Mouse (Mus musculus) c-Kit-positive CD71-positive TER-119-positive erythroid progenitor cells, embryonic 14.5 days (primary cell): ENCODE measurements around the gene Klhl32.

Experiments
- DNase-seq: peaks from one replicate; pipeline ENCODE4 v3.0.0-alpha.2; 2013; ENCODE audit warnings: low spot score

The Klhl32 gene

DNA sequence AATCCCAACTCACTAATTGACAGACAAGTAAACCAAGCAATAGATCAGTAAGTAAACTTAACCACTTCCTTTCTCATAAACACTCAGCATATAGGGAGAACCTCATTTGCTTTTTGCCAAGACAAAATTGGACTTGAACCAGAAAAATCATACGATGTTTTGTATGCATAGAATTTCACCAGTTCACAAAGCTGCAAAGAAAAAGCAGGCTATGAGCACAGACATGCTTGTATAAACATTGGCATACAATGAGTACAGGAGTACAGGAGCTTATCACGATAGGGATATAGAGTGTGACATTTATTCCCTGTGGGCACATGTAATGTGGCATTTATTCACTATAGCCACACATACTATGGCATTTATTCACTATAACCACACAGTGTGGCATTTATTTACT lies 220.5 kb downstream of the Klhl32 start:
- no peak for DNase-seq

- DNase-seq: no peak
These were observed 223.1 kb downstream of the Klhl32 start for GRCm38 (mm10) chr4:24627871-24628270.

- no peak for DNase-seq
These were observed 224.2 kb downstream of the Klhl32 start for GRCm38 (mm10) chr4:24626686-24627085.

DNA sequence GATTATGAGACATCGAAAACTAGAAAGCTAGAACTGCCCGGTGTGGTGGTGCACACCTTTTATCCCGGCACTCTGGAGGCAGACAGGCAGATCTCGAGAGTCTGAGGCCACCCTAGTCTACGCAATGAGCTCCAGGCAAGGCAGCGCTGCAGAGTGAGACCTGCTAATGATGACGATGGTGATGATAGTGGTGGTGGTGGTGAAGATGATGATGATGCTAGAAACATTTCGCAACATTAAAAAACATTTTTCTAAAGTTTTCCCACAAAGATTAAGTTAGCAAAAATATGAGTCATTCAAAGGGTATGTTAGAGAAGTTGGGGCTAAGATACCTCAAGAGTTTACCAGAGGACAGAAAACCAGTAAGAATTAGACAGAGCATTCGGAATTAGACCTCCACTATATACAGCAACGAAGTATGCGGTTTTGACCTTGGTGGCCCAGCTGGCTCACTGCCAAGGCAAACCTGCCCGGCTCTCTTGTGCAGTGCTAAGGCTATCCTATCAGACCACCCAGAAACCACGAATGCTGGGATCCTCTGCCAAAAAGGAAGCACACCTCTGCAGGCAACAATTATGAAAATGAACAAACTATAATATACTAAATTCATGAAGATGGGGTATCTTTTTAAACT lies 224.9 kb downstream of the Klhl32 start:
- no peak for DNase-seq

GRCm38 (mm10) chr4:24621422-24622187 lies 229.3 kb downstream of the Klhl32 start:
- no peak for DNase-seq

- DNase-seq: no peak
These were observed 230.5 kb downstream of the Klhl32 start for GRCm38 (mm10) chr4:24620440-24620839.

DNA sequence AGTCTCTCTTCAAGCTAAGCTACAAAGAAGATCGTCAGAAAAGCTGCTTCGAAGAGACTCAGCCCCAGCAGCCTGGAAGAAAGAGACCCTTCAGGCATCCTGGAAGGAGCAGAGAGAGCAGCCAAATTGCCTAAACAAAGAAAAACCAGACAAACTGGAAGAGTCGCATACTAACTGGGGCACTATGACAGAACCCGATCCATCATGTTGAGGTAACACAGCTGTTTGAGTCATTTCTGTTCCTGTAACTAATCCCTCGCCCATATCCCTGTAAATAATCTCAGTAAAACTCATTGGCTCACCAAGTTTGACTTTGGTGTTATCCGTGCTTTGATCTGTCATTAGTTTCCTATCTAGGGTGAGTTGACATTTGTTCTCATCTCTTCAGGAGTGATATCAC lies 230.9 kb downstream of the Klhl32 start:
- no peak for DNase-seq

DNA sequence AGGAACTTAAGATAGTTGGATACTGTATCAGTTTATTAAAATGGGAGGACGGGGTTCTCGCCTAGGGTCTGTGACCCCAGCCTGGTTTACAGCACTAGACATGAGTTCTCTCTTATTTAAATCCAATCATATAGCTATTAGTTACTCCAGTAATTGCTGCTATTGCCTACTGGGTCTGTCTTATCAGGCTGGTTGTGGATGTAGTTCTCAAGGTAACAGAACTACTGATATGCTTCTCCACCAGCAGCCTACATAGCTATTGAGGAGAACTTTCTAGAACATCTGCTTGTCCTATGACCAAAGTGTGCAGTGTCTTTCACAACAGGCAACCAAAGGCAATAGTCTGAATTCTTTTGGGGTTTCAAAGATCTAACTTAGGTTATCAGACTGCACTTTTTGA lies 241.4 kb downstream of the Klhl32 start:
- DNase-seq: no peak

DNA sequence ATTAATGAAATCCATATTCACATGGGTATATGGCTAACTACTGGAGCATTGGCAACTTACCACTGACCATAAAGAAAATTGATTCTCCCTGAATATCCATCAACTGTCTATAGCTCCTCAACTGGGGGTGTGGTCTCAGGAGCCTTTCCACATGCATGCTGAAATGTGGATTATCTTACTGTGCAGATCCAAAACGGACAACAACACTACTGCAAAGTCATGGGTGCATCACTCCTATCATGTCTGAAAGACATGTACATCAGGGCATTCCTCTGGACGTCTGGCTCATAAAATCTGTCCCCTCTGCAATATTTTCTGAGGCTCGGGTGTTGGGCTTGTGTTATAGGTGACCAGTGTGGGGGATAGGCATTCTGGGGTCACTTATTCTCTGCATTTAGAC lies 241.8 kb downstream of the Klhl32 start:
- DNase-seq: no peak

GRCm38 (mm10) chr4:24601711-24602110 lies 249.2 kb downstream of the Klhl32 start:
- no peak for DNase-seq

DNA sequence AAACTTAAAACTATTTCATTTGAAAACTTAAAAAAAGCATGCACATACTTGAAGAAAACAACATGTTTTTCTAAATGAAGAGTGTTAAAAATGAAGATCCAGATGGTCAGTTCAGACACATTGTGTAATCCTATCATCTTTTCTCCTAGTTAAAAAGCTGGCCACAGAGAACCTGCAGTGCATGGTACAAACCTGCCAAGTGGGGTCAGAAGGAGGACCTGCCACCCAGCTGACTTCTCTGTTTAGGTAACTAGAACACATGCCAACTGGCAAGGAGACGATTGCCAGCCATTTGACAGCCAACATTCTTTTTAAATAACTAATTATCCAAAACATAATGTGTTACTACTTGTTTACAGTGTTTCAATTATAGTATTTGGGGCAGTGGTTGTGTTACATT lies 252.3 kb downstream of the Klhl32 start:
- DNase-seq: no peak

- peak; percentile 22 for DNase-seq
These were observed 253.8 kb downstream of the Klhl32 start for GRCm38 (mm10) chr4:24596942-24597611.

- no peak for DNase-seq
These were observed 256.1 kb downstream of the Klhl32 start for GRCm38 (mm10) chr4:24594824-24595223.

GRCm38 (mm10) chr4:24583997-24584396 lies 266.9 kb downstream of the Klhl32 start:
- DNase-seq: no peak

GRCm38 (mm10) chr4:24582295-24582694 lies 268.6 kb downstream of the Klhl32 start:
- DNase-seq: no peak

DNA sequence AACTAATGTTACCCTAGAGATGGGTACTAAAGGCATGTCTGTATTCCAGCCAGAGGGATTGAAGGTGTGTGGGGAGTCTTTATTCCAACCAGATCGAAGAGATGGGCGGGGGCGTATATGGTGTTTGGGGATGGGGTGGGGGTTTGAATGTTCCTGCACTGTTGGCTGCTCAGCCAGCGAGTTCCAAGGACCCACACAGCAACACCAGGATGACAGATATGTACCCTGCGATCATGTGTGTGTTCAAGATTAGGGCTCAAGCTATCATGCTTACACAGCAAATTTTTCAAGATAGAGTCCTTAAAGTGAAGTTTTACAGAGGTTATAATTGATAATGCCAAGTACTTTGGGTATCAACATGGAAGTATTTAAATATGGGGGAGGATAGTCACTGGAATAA lies 273.3 kb downstream of the Klhl32 start:
- peak; percentile 10 for DNase-seq

GRCm38 (mm10) chr4:24574276-24574675 lies 276.6 kb downstream of the Klhl32 start:
- DNase-seq: peak; percentile 73

- no peak for DNase-seq
These were observed 281.9 kb downstream of the Klhl32 start for GRCm38 (mm10) chr4:24568989-24569556.

DNA sequence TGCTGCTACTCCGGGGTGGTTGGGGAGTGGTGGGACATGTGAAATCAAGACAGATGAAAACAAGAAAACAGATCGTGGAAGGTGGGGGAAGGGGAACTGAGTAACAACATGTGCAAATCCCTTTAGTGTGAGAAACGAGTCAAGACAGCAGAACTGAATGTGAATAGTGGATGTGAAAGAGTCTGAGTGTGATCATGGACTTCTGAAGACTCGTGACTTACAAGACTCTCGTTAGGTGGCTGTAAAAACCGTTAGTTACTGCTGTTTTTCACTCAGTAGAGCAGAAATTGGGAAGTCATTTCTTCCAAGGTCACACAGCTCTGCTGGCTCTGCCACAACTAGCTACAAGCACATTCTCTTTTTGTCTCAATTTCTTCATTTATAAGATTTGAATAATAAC lies 282.9 kb downstream of the Klhl32 start:
- DNase-seq: no peak
